Mouse (Mus musculus) heart, embryonic 14.5 days (tissue): ENCODE data around the gene Capn15. TPM values are rescaled to one million over a fixed set of nuclear protein-coding genes. Genes with fewer than 3 reads are reported as not detected.

ENCODE experiments used
- ATAC-seq: fragments of 200-750 bp; cut with Nextera tagmentation; 2 replicates; pipeline ENCODE4 v1.8.0; 2017; ENCODE audit warnings: low read depth, moderate TSS enrichment; ENCODE audit not compliant: insufficient number of reproducible peaks, insufficient read depth, low FRiP score
- H3K27ac ChIP-seq, 2 experiments: fragments of 200-500 bp in 1 of 2; fragments of 300-500 bp in 1 of 2; sonication (generic) in 1 of 2; replicated peaks in 1 of 2; 2 replicates each; pipeline ENCODE4 v1.5.1; 2012 to 2014; ENCODE audit warnings: low read depth in 2 of 2, low read length in 2 of 2, control low read depth in 1 of 2, mild to moderate bottlenecking in 1 of 2, mixed read lengths in 1 of 2; ENCODE audit not compliant: control insufficient read depth in 1 of 2, insufficient read depth in 1 of 2
- H3K27me3 ChIP-seq: fragments of 300-500 bp; sonication (generic); 2 replicates; pipeline ENCODE4 v1.6.1; 2014; ENCODE audit warnings: mild to moderate bottlenecking, low read length, control low read depth; ENCODE audit not compliant: control insufficient read depth, insufficient read depth
- H3K36me3 ChIP-seq: fragments of 300-500 bp; sonication (generic); 2 replicates; pipeline ENCODE4 v1.6.1; 2014; ENCODE audit warnings: mild to moderate bottlenecking, control low read depth, low read length, mixed read lengths; ENCODE audit not compliant: control insufficient read depth, insufficient read depth
- H3K4me1 ChIP-seq, 2 experiments: fragments of 200-500 bp in 1 of 2; fragments of 300-500 bp in 1 of 2; sonication (generic) in 1 of 2; 2 replicates each; pipeline ENCODE4 v1.6.1; 2012 to 2014; ENCODE audit warnings: low read length in 2 of 2, control low read depth in 1 of 2, mixed read lengths in 1 of 2; ENCODE audit not compliant: control insufficient read depth in 2 of 2, insufficient read depth in 2 of 2
- H3K4me2 ChIP-seq: fragments of 300-500 bp; sonication (generic); 2 replicates; pipeline ENCODE4 v1.6.1; 2014; ENCODE audit warnings: mild to moderate bottlenecking, low read length
- H3K4me3 ChIP-seq, 2 experiments: fragments of 200-500 bp in 1 of 2; fragments of 300-500 bp in 1 of 2; sonication (generic) in 1 of 2; 2 replicates each; pipeline ENCODE4 v1.5.1; 2012 to 2014; ENCODE audit warnings: low read length in 2 of 2, mild to moderate bottlenecking in 2 of 2, control low read depth in 1 of 2, low read depth in 1 of 2, moderate library complexity in 1 of 2; ENCODE audit not compliant: control insufficient read depth in 1 of 2, insufficient read depth in 1 of 2
- H3K9ac ChIP-seq: fragments of 300-500 bp; sonication (generic); 2 replicates; pipeline ENCODE4 v1.6.1; 2014; ENCODE audit warnings: mild to moderate bottlenecking, low read length
- H3K9me3 ChIP-seq: fragments of 300-500 bp; sonication (generic); 2 replicates; pipeline ENCODE4 v1.6.1; 2016; ENCODE audit warnings: low read length, control low read depth; ENCODE audit not compliant: control insufficient read depth
- WGBS: fragments of 180-500 bp; shearing (Covaris S2); extraction: QIAGEN DNeasy Blood & Tissue Kit; methylation state at CpG from one replicate; pipeline ENCODE4 v1.1.7; 2014; 5-methylcytosine and 5-hydroxymethylcytosine counted together
- polyA plus RNA-seq: library from polyadenylated mRNA; unstranded; fragments of >200 nt; fragmentation: Nextera tagmentation; extraction: Ambion mirVana; gene quantifications from 2 replicates; pipeline ENCODE4 v1.2.1, GENCODE M21; 2014

The Capn15 gene
- polyA plus RNA-seq, 1 experiment from 2014 or later: 11.3 TPM

- Histone ChIP-seq H3K27ac (no peak overlapping the region), H3K9me3 (no peaks in the 10 kb centered on the region), H3K4me2 (no peak overlapping the region), H3K36me3 (peaks cover 33% of the 10 kb centered on the region), H3K4me3 (no peak overlapping the region), H3K9ac (no peak overlapping the region), H3K27me3 (peaks cover 33% of the 10 kb centered on the region), H3K4me1 (peaks cover 5 to 13% of the 10 kb centered on the region in 2 experiments; a peak in 3 of 4 replicates)
- 54% methylated on average over 3 of the region's 3 CpGs for WGBS
- ATAC-seq: no peak
Measured at GRCm38 (mm10) chr17:25955736-25956135, 29.9 kb downstream of the Capn15 start.

GRCm38 (mm10) chr17:25954671-25955070 is 30.9 kb downstream of the Capn15 start:
- Histone ChIP-seq H3K27me3 (peaks cover 44% of the 10 kb centered on the region), H3K4me3 (no peak overlapping the region), H3K9ac (no peak overlapping the region), H3K4me2 (no peak overlapping the region), H3K9me3 (no peaks in the 10 kb centered on the region), H3K4me1 (peaks cover 5 to 13% of the 10 kb centered on the region in 2 experiments; a peak in 3 of 4 replicates), H3K27ac (no peak overlapping the region), H3K36me3 (peaks cover 23% of the 10 kb centered on the region)
- no peak for ATAC-seq
- 87% methylated on average over 1 of the region's 2 CpGs for WGBS

- Histone ChIP-seq H3K9ac (no peak overlapping the region), H3K4me1 (peaks cover 5 to 13% of the 10 kb centered on the region in 2 experiments; a peak in 3 of 4 replicates), H3K27ac (no peak overlapping the region), H3K4me3 (no peak overlapping the region), H3K36me3 (peaks cover 9% of the 10 kb centered on the region; the same call in 1 of the 2 replicates), H3K4me2 (no peak overlapping the region), H3K9me3 (no peaks in the 10 kb centered on the region), H3K27me3 (peaks cover 46% of the 10 kb centered on the region)
- ATAC-seq: no peak
- WGBS: 82% methylated on average over 5 of the region's 5 CpGs
Measured at GRCm38 (mm10) chr17:25953161-25953560, 32.4 kb downstream of the Capn15 start.

GRCm38 (mm10) chr17:25951803-25952623 is 33.6 kb downstream of the Capn15 start, which contains the start of gene A930017K11Rik:
TSS of gene A930017K11Rik (minus strand) at chr17:25952565.
- Histone ChIP-seq H3K27me3 (peaks cover 46% of the 10 kb centered on the region), H3K9ac (peak within 1 kb of the TSS; percentile 56), H3K4me3 (peak within 1 kb of the TSS; percentile 36 to 47), H3K27ac (no peak within 1 kb of the TSS), H3K9me3 (no peaks in the 10 kb centered on the region), H3K36me3 (no peaks in the 10 kb centered on the region), H3K4me2 (peak within 1 kb of the TSS; percentile 81), H3K4me1 (peaks cover 5 to 13% of the 10 kb centered on the region in 2 experiments; a peak in 3 of 4 replicates)
- 1% methylated on average over 58 of the region's 58 CpGs for WGBS
- no peak for ATAC-seq

GRCm38 (mm10) chr17:25951225-25951802 is 34.3 kb downstream of the Capn15 start:
- Histone ChIP-seq H3K36me3 (no peaks in the 10 kb centered on the region), H3K4me2 (peak overlapping the region; percentile 81), H3K27ac (no peak overlapping the region), H3K4me1 (peaks cover 5 to 13% of the 10 kb centered on the region in 2 experiments; a peak in 3 of 4 replicates), H3K9ac (peak overlapping the region; percentile 56), H3K4me3 (peak overlapping the region; percentile 36 to 47), H3K9me3 (no peaks in the 10 kb centered on the region), H3K27me3 (peaks cover 46% of the 10 kb centered on the region)
- 1% methylated on average over 33 of the region's 33 CpGs for WGBS
- ATAC-seq: no peak

- H3K27me3 ChIP-seq: peaks cover 46% of the 10 kb centered on the region
- H3K4me1 ChIP-seq: peaks cover 5 to 13% of the 10 kb centered on the region in 2 experiments; a peak in 3 of 4 replicates
- H3K9ac ChIP-seq: no peak overlapping the region
- ATAC-seq: no peak
- WGBS: no CpG with 5 or more reads among the region's 3 CpGs
- no peaks in the 10 kb centered on the region for H3K36me3 ChIP-seq
- no peaks in the 10 kb centered on the region for H3K9me3 ChIP-seq
- no peak overlapping the region for H3K4me2 ChIP-seq
- H3K27ac ChIP-seq: no peak overlapping the region
- H3K4me3 ChIP-seq: no peak overlapping the region
Measured at GRCm38 (mm10) chr17:25950706-25951105, 34.9 kb downstream of the Capn15 start.

- Histone ChIP-seq H3K9ac (no peak overlapping the region), H3K27me3 (peaks cover 46% of the 10 kb centered on the region), H3K4me3 (no peak overlapping the region), H3K4me1 (peaks cover 5 to 13% of the 10 kb centered on the region in 2 experiments; a peak in 3 of 4 replicates), H3K36me3 (no peaks in the 10 kb centered on the region), H3K27ac (no peak overlapping the region), H3K4me2 (no peak overlapping the region), H3K9me3 (no peaks in the 10 kb centered on the region)
- ATAC-seq: no peak
- 80% methylated on average over 5 of the region's 5 CpGs for WGBS
Measured at GRCm38 (mm10) chr17:25949981-25950380, 35.6 kb downstream of the Capn15 start.
